Mouse (Mus musculus) cerebellum, postnatal 10 days (tissue): ENCODE results near the gene Orai1.

Source experiments
- DNase-seq, 2 experiments: peaks; one replicate each; pipeline ENCODE4 v3.0.0; 2021; ENCODE audit warnings: mixed read lengths in 2 of 2

Orai1 gene

GRCm38 (mm10) chr5:123068714-123069113, 53.8 kb downstream of the Orai1 start:
- no peak for DNase-seq

GRCm38 (mm10) chr5:123075576-123076418, 60.9 kb downstream of the Orai1 start:
- peak; percentile 98 for DNase-seq

- peak; percentile 49 to 80 for DNase-seq
Observed at GRCm38 (mm10) chr5:123076419-123077281, 61.8 kb downstream of the Orai1 start.

GRCm38 (mm10) chr5:123079568-123079967, 64.7 kb downstream of the Orai1 start:
- DNase-seq = no peak

- no peak for DNase-seq
Observed at GRCm38 (mm10) chr5:123080041-123080440, 65.2 kb downstream of the Orai1 start.
